Mouse (Mus musculus) thymus, adult 2 months (tissue): ENCODE results near the gene Zfp92.

Experiments used
- CTCF ChIP-seq: fragments of 200-500 bp; IDR thresholded peaks from 2 replicates; pipeline ENCODE4 v1.5.1; 2012; ENCODE audit warnings: mild to moderate bottlenecking, control low read depth, low read length, moderate library complexity, borderline replicate concordance; ENCODE audit not compliant: control insufficient read depth, poor library complexity, insufficient read depth; ENCODE audit errors: extremely low read depth
- POLR2A ChIP-seq: fragments of 200-500 bp; IDR thresholded peaks from 2 replicates; pipeline ENCODE4 v1.6.1; 2012; ENCODE audit warnings: mild to moderate bottlenecking, low read length, control low read depth, moderate library complexity; ENCODE audit not compliant: control insufficient read depth, poor library complexity, insufficient read depth; ENCODE audit errors: extremely low read depth

DNA sequence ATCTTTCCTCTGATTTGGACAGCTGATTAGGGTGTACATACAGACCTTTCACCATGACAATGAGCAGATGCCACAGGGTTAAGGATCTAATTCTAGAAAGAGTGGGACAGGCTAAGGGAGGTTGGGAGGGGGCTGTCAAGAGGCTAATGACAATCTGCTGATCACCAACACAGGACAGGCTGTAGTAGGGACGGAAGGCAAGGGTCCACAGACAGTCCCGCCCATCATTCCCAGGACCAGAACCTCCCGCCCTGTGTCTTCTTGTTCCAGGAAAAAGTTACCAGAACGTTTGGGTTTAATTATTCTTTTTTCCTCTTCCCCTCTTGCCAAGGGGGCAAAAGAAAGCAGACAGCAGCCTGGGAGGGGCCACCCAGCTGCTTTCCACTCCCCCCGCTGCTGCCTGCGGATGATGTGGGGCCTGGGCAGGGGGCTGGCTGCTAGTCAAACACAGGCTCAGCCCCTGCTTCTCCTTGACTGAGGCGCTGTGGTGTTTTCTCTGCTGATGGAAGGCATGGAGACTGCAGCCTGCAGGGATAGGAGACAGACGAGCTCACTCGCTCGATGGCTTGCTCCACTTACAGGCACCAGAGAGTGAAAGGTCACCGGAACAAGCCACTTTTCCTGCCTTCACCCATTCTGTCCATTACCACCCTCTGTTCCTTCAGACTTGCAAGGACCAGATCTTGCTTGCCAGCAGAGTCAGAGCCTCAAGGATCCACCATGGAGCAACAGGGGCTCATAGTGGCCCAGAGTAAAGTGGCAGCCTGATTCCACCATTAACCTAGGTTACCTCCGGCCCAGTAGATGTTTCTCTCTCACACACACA is 63.7 kb downstream of the Zfp92 start:
- TF ChIP-seq CTCF, result no peak
- no peak for TF ChIP-seq POLR2A
